Mouse (Mus musculus) midbrain, postnatal 0 days (tissue): ENCODE results near the gene Ptprm. TPM values are rescaled to one million over a fixed set of nuclear protein-coding genes. Genes with fewer than 3 reads are reported as not detected.
A peak's percentile ranks its signal among the peaks of the same experiment; 100 is the strongest.

ENCODE experiments used
- ATAC-seq: fragments of 200-750 bp; cut with Nextera tagmentation; 2 replicates; pipeline ENCODE4 v1.8.0; 2017; ENCODE audit warnings: moderate number of reproducible peaks, mild to moderate bottlenecking, moderate TSS enrichment, moderate library complexity; ENCODE audit not compliant: low FRiP score
- DNase-seq: peaks from one replicate; pipeline ENCODE4 v3.0.0-alpha.2; 2015; ENCODE audit warnings: low spot score
- H3K27ac ChIP-seq: fragments of 300-500 bp; sonication (generic); 2 replicates; pipeline ENCODE4 v1.5.1; 2014; ENCODE audit warnings: low read depth, mild to moderate bottlenecking, low read length, mixed read lengths
- H3K27me3 ChIP-seq: fragments of 300-500 bp; sonication (generic); 2 replicates; pipeline ENCODE4 v1.6.1; 2014; ENCODE audit warnings: low read length, control low read depth, mixed read lengths; ENCODE audit not compliant: insufficient read depth
- H3K36me3 ChIP-seq: fragments of 300-500 bp; sonication (generic); 2 replicates; pipeline ENCODE4 v1.6.1; 2014; ENCODE audit warnings: low read length, control low read depth, mixed read lengths; ENCODE audit not compliant: insufficient read depth
- H3K4me1 ChIP-seq: fragments of 300-500 bp; sonication (generic); 2 replicates; pipeline ENCODE4 v1.6.1; 2014; ENCODE audit warnings: mild to moderate bottlenecking, control low read depth, antibody characterized with exemption, low read length, mixed read lengths; ENCODE audit not compliant: insufficient read depth
- H3K4me2 ChIP-seq: fragments of 300-500 bp; sonication (generic); 2 replicates; pipeline ENCODE4 v1.6.1; 2014; ENCODE audit warnings: low read depth, mild to moderate bottlenecking, low read length, mixed read lengths; ENCODE audit not compliant: poor library complexity, severe bottlenecking
- H3K4me3 ChIP-seq: fragments of 300-500 bp; sonication (generic); 2 replicates; pipeline ENCODE4 v1.5.1; 2014; ENCODE audit warnings: low read depth, mild to moderate bottlenecking, low read length, moderate library complexity
- H3K9ac ChIP-seq: fragments of 300-500 bp; sonication (generic); replicated peaks from 2 replicates; pipeline ENCODE4 v1.6.1; 2014; ENCODE audit warnings: mild to moderate bottlenecking, low read length, moderate library complexity, mixed read lengths; ENCODE audit not compliant: poor library complexity, severe bottlenecking
- H3K9me3 ChIP-seq: fragments of 300-500 bp; sonication (generic); 2 replicates; pipeline ENCODE4 v1.6.1; 2016; ENCODE audit warnings: low read length, control low read depth
- CTCF ChIP-seq: IDR thresholded peaks from 2 replicates; pipeline ENCODE4 v1.5.1; 2016; ENCODE audit warnings: antibody characterized with exemption, mild to moderate bottlenecking
- WGBS: fragments of 180-500 bp; shearing (Covaris S2); extraction: QIAGEN DNeasy Blood & Tissue Kit; methylation state at CpG from one replicate; pipeline ENCODE4 v1.1.7; 2014; 5-methylcytosine and 5-hydroxymethylcytosine counted together
- microRNA-seq: library from miRNA; unstranded; fragments of <30 nt; microRNA quantifications from one replicate; pipeline ENCODE4, GENCODE M21; 2016; ENCODE audit warnings: borderline number of aligned reads
- polyA plus RNA-seq: library from polyadenylated mRNA; unstranded; fragments of >200 nt; fragmentation: Nextera tagmentation; extraction: Ambion mirVana; gene quantifications from 2 replicates; pipeline ENCODE4 v1.2.1, GENCODE M21; 2015
- total RNA-seq: library from RNA; depleted of rRNA; stranded (reverse); fragments of >200 nt; gene quantifications from 2 replicates; pipeline ENCODE4 v1.2.3, GENCODE M21; 2014

Ptprm gene
- total and polyA plus RNA-seq, 2 experiments from 2014 or later: 18.3 to 43.5 TPM

DNA sequence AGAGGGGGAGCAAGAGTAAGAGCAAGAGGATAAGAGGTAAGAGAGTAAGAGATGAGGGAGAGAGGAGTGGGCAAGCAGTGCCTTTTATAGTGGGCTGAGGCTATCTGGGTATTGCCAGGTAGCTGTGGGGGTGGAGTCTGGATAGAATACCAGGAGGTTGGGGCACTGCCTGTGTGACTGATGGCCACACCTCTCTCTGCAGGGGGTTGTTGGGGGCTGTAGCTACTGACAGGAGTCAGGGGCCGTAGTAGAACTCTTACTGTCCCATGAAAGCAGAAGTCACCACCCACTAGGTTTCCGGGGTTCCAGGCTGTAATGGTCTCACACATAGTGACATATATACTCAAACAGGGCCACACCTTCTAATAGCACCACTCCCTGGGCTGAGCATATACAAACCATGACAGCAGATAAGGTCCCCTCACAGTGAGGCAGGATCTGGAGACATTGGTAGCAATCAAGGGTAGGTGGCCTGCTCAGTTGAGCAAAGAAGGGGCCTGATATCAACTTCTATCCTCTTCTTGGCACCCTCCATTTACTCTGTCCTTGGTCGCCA lies 689.0 kb downstream of the Ptprm start:
- no peak overlapping the region for H3K4me2 ChIP-seq
- ATAC-seq: no peak
- no peak for TF ChIP-seq CTCF
- H3K27me3 ChIP-seq: no peaks in the 10 kb centered on the region
- H3K36me3 ChIP-seq: no peaks in the 10 kb centered on the region
- no peak overlapping the region for H3K4me3 ChIP-seq
- H3K4me1 ChIP-seq: no peaks in the 10 kb centered on the region
- no peak overlapping the region for H3K27ac ChIP-seq
- no peak for DNase-seq
- H3K9ac ChIP-seq: no peak overlapping the region
- H3K9me3 ChIP-seq: no peaks in the 10 kb centered on the region
- 91% methylated on average over 3 of the region's 3 CpGs for WGBS

DNA sequence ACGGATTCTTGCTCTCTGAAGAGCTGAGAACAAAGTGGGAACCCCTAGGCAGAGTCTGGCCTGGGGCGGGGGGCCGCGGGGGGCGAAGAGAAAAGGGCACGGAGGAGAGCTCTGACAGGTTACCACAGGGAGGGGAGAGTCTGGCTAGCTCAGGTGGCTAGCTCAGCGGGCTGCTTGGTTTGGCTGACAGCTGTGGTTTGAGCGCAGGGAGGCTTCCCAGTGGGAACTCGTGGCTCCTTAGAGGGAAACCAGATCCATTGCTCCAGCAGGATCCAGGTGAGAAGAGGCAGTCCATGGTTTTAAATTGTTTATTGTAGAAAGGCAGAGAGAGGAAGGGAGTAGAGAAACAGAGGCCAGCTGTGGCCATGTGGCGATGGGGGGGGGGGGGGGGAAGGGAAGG lies 689.5 kb downstream of the Ptprm start:
- no peak for TF ChIP-seq CTCF
- ATAC-seq: no peak
- Histone ChIP-seq H3K4me3 (no peak overlapping the region), H3K27ac (no peak overlapping the region), H3K9ac (no peak overlapping the region), H3K4me2 (no peak overlapping the region), H3K9me3 (no peaks in the 10 kb centered on the region), H3K27me3 (no peaks in the 10 kb centered on the region), H3K4me1 (no peaks in the 10 kb centered on the region), H3K36me3 (no peaks in the 10 kb centered on the region)
- DNase-seq: no peak
- WGBS: 72% methylated on average over 10 of the region's 10 CpGs

DNA sequence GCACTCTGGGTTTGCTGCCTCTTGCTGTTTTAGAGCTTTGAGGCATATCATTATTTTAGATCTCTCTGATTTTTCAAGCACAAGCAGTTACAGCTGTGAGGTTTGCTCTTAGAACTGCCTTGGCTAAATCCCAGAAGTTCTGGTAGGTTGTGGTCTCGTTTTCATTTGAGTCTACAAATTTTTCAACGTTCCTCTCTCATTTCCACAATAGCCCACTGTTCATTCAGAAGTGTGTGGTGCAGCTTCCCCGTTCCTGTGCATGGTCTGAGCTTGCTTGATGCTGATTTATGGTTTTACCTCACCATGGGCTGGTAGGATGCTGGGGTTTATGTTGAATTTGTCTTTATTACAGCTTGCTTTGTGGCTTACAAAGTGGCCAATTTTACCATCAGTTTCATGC lies 695.0 kb downstream of the Ptprm start:
- TF ChIP-seq CTCF: no peak
- Histone ChIP-seq H3K4me2 (no peak overlapping the region), H3K4me1 (no peaks in the 10 kb centered on the region), H3K27me3 (no peaks in the 10 kb centered on the region), H3K4me3 (no peak overlapping the region), H3K27ac (no peak overlapping the region), H3K9ac (no peak overlapping the region), H3K36me3 (no peaks in the 10 kb centered on the region), H3K9me3 (no peaks in the 10 kb centered on the region)
- 60% methylated on average over 3 of the region's 3 CpGs for WGBS
- ATAC-seq (no peak), DNase-seq (no peak)

DNA sequence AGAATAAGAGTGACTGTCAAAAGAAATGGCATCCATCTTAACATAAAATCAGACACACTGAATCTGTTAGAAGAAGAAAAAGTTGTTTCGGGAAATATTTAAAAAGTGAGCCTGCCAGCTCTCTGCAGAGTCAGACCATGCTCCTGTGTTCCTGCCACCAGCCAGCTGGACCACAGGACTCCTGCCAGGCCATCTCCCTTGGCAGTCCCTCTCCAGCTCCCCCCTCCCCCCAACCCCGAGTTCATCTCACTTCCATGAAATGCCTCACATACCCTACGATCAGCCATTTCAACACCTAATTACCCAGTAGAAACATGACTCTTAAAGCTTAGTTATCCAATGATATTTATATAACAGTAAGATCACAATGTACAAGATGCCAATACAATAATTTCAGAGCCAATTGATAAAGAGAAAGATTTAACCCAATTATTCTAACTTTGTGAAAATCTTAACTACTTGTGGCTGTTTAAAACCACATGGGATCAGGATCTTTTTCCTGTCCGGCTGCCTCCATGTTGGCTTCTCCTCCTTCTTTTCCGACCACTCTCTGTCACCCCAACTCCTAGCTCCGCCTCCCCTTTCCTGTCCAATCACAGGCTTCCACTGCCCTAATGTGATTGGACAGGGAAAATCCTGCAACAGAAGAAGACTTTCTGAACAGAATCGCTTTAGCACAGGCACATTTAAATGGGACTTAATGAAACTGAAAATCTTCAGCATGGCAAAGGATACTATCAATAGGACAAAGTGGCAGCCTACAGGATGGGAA lies 716.1 kb downstream of the Ptprm start:
- DNase-seq (no peak), ATAC-seq (no peak)
- no peak overlapping the region for H3K4me2 ChIP-seq
- no peak overlapping the region for H3K9ac ChIP-seq
- H3K4me1 ChIP-seq: no peaks in the 10 kb centered on the region
- H3K4me3 ChIP-seq: no peak overlapping the region
- H3K27ac ChIP-seq: no peak overlapping the region
- H3K27me3 ChIP-seq: no peaks in the 10 kb centered on the region
- 89% methylated on average over 7 of the region's 7 CpGs for WGBS
- no peak for TF ChIP-seq CTCF
- no peaks in the 10 kb centered on the region for H3K36me3 ChIP-seq
- no peaks in the 10 kb centered on the region for H3K9me3 ChIP-seq

DNA sequence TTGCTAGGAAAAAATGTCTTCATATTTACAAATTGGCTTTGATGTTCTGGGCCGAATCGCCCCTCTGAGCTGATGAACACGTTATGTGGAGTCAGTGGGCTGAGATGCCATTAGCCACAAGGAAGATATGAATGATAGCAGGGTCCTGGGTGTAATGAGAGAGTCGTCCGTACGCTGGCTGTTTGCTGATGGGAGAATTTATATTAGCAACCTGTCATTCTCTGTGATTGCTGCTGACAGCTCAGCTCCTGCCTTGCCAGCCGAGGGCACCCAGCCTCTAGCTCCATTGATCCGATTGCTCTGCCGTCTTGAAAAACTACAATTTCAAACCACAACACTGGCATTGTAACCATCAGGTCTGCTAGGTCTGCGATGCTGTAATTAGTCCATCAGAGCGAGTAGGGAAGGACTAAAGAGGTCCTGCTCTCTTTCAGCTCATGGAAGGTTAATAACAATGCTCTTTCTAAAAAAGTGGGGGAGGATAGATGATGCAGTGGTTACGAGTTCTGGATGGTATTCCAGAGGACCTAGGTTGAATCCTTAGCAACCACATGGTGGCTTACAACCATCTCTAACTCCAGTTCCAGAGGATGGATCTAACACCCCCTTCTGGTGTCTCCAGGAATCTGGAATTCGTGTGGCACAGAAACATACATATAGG lies 734.1 kb downstream of the Ptprm start:
- ATAC-seq: no peak
- WGBS: 50% methylated on average over 13 of the region's 13 CpGs
- peak; percentile 10 for DNase-seq

DNA sequence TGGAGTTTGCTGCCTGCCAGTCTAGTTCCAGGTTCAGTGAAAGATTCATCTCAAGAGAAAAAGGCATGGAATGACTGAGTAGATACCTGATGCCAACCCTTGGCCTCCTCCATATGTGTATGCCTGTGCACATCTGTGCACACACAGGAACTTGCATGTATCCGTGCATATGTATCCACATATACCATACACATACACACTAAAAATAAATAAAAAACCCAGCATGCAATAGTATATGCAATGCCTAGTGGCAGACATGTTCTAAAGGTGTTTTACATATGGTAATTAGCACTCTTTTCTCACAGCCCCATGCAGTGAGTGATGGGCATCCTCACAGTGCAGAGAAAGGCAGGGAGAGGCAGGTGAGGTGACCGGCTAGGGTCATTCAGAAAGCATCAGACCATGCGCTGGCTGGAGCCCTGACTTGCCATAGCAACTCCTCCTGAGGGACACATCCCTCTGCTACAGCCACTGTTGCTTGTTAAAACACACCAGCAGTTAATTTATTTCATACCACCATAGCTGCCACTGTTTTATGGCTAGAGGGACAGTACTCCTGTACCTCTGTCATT lies 734.9 kb downstream of the Ptprm start:
- no peaks in the 10 kb centered on the region for H3K27me3 ChIP-seq
- H3K9me3 ChIP-seq: no peaks in the 10 kb centered on the region
- no peak for DNase-seq
- H3K36me3 ChIP-seq: no peaks in the 10 kb centered on the region
- ATAC-seq: peak; percentile 31; the same call in 1 of the 2 replicates
- H3K4me2 ChIP-seq: no peak overlapping the region
- no peak for TF ChIP-seq CTCF
- WGBS: 77% methylated on average over 3 of the region's 3 CpGs
- no peak overlapping the region for H3K9ac ChIP-seq
- H3K4me1 ChIP-seq: no peaks in the 10 kb centered on the region
- no peak overlapping the region for H3K4me3 ChIP-seq
- H3K27ac ChIP-seq: no peak overlapping the region

More for the DNA sequence above, 734.1 kb downstream of the Ptprm start:
- Histone ChIP-seq H3K9ac (no peak overlapping the region), H3K27ac (no peak overlapping the region), H3K9me3 (no peaks in the 10 kb centered on the region), H3K4me3 (no peak overlapping the region), H3K4me1 (no peaks in the 10 kb centered on the region), H3K4me2 (no peak overlapping the region), H3K36me3 (no peaks in the 10 kb centered on the region), H3K27me3 (no peaks in the 10 kb centered on the region)
- no peak; the same call in 1 of the 2 replicates for TF ChIP-seq CTCF

Small RNA genes lying within 50 kb of the gene (microRNA-seq; reads per million reads assigned to microRNA genes)
- not detected for gene Mir5709
